Mouse (Mus musculus) lung, postnatal 0 days (tissue): Measurements from ENCODE around the gene Cpne8.

Experiments used
- CTCF ChIP-seq: IDR thresholded peaks from 2 replicates; pipeline ENCODE4 v1.5.1; 2016; ENCODE audit warnings: antibody characterized with exemption, mild to moderate bottlenecking
- EP300 ChIP-seq: IDR thresholded peaks from 2 replicates; pipeline ENCODE4 v1.6.1; 2016; ENCODE audit warnings: antibody characterized with exemption, mild to moderate bottlenecking, control low read depth

GRCm38 (mm10) chr15:90678488-90678887 lies 744 bp downstream of the Cpne8 start:
- TF ChIP-seq CTCF, result no peak
- TF ChIP-seq EP300, result no peak
